Mouse (Mus musculus): ENCODE measurements at regions not wholly inside any gene's neighbourhood (a gene's known extent, or its start where the extent isn't known, plus 50 kb on each side); places are given as distances from the start of the nearest gene placed in this dataset.

DNA sequence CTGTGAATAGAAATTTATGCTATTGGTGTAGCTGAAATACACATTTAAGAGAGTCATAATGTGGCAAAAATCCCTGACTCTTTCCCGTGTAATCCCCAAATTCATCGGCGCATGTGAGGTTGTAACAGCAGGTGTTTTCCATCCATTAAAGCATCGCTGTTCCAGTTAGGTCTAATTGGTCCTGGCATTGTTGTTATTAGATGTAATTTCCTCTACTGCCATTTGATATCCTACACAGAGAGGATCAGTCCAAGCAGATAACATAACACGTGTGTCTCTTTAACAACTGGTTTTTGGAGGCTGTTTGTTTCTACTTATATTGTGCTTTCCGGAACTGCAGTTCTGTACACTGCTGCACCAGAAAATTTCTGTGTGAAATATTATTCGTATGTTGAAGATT, 101.8 kb downstream of the Vgll3 start:
- DNase-seq = no peak

DNA sequence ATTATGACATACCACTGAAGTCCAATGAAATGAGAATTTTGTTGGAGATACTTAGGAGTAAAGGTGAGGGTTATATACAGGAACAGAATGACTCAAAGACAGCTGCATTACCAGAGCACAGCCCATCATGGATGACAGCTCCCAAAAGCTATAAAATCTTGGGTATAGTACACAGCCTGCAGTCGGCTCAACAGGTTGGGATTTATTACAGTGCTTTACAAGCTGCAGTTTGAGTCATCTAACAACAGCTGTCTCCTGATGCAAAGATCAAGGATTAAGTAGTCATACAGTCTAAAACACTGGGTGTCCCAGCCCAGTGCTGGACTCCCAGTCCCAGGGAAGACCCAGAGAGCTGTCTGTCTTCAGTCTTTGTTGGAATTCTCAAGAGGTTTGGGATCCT, 110.9 kb downstream of the Vgll3 start:
- DNase-seq = no peak

DNA sequence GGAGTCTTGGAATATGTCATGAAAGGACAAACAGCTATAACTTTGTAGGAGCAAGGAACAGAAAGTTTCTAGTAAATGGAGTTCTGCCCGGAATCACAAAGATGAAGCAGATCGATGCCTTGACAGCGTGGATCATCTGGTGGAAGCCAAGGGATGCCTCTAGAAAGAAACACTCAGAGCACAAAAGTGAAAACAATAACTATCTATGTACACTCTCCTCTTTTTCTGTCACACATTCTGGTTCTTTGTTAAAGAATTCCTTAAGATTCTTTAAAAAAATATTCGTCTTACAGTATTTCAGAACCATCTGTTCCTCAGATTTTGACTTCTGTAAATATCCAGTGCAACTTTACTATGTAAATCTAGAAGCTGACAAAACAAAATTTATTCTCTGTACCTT, 148.8 kb downstream of the Vgll3 start:
- no peak for DNase-seq

GRCm38 (mm10) chr16:65964260-65964659, 149.2 kb downstream of the Vgll3 start:
- no peak for DNase-seq

DNA sequence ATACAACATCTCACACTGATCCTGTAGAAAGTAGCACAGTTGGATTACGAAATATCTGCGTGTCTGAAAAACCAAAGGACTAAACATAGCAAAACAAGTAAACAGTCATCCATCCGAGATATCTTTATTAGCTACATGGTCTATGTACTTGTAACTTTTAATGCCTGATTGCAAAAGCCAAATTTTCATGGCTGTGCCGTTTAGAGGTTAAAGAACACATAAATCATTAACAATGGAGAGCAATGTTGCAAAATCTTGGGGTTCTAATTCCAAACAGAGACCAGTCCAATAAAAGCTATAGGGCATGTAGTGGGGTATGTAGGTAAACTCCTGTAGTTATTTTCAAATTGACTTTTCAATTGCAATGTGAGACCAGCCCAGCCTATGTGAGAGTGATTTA, 162.0 kb downstream of the Vgll3 start:
- DNase-seq = no peak

GRCm38 (mm10) chr16:65987186-65987585, 172.1 kb downstream of the Vgll3 start:
- no peak for DNase-seq

DNA sequence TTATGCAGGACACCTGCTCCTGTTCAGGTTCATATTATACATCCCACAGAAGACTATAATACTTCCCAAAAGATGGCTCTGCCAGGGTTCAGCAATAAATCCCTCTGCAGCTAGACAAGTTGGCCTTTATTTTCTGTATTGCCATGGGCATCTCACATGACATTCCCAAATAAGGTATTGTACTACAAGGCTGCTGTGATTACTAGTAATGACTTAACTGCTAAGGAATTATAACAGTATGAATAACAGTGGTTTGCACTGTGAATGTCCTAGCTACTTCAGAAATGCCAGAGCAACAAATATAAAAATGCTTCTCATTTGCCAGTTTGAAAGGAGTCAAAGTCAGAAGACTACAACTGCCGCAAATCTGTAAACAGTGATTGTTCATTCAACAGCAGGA, 184.3 kb downstream of the Vgll3 start:
- DNase-seq = no peak

GRCm38 (mm10) chr16:66000728-66001273, 185.7 kb downstream of the Vgll3 start:
- DNase-seq = no peak

- no peak for DNase-seq
Observed at GRCm38 (mm10) chr16:66004689-66005088, 189.6 kb downstream of the Vgll3 start.

DNA sequence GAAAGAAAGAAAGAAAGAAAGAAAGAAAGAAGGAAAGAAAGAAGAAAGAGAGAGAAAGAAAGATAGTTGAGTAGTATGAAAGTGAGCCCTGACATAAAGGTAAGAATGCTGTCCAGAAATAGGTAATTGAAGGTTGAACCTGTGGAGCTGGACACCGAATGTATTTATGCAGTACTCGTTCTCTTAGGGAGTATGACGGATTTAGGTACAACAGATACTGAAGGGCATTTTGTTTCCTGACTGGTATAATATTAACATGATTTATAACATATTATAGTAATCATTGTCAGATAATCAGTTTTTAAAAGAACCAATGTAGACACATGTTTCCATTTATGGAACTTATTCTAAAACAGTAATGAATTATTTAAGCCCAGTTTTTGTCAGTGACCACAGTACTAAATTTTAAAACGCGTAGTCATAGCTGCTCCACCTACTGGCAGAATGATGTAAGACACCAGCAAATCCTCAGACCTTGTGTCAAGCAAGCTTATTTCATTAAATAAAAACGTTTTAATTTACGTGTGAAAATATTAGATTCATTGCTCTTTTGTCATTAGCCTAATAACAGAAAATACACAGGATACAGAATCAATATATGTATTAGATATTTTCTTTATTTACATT, 191.0 kb downstream of the Vgll3 start:
- DNase-seq = peak; percentile 47

GRCm38 (mm10) chr16:66013608-66014007, 198.6 kb downstream of the Vgll3 start:
- DNase-seq = no peak

DNA sequence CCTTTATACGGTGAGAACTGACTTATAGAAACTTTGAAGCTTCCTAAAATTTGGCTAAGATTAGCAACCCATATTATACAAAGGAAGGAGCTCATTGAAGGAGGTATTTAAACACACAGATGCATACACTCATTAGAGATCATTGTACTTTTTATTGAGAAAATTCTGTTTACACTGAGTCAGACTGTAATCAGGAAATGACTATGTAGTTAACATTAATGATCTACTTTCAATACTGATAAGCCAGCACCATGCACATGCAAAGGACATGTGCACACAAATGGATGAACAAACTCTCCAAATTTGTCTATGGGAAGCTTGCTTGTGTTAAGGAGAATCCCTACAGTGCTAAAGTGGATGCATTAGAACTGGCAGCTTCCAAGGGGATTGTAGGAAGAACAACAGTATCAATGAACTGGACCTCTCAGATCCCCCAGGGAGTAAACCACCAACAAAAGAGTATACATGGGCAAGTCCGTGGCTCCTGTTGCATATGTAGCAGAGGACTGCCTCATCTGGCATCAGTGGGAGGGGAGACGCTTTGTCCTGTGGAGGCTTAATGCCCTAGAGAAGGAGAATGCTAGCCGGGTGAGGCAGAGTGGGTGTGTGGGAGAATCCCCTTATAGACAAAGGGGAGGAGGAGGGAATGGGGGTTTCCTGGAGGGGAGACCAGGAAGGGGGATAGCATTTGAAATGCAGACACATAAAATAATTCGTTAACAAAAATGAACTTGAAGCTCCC, 200.0 kb downstream of the Vgll3 start:
- DNase-seq = no peak

GRCm38 (mm10) chr16:66017040-66017439, 202.0 kb downstream of the Vgll3 start:
- peak; percentile 19 for DNase-seq

DNA sequence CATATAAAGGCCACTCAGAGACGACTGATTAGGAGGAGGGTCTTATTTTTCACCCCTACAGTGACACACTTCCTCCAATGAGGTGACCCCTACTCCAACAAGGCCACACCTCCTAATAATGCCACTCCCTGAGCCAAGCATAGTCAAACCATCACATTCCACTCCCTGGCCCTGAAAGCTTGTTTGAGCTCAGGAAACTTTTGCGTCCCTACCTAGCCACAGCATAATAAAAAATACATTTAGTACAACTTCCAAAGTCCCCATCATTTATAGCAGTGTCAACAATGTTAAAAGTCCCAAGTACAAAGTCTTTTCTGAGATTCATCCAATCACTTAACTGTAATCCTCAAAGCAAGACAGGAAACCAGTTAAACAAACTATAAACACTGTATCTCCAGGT, 208.3 kb downstream of the Vgll3 start:
- DNase-seq = no peak

Data from lung, postnatal 14 days (tissue).